Mouse (Mus musculus) kidney, postnatal 0 days (tissue): ENCODE results near the gene Prr19. TPM values are rescaled to one million over a fixed set of nuclear protein-coding genes. Genes with fewer than 3 reads are reported as not detected.

Experiments
- ATAC-seq: fragments of 200-750 bp; cut with Nextera tagmentation; replicated peaks from 2 replicates; pipeline ENCODE4 v1.8.0; 2017; ENCODE audit warnings: low read depth, moderate number of reproducible peaks, moderate TSS enrichment, moderate library complexity; ENCODE audit not compliant: low FRiP score
- DNase-seq: peaks from one replicate; pipeline ENCODE4 v3.0.0-alpha.2; 2016; ENCODE audit warnings: low spot score
- H3K27ac ChIP-seq: fragments of 300-500 bp; sonication (generic); 2 replicates; pipeline ENCODE4 v1.5.1; 2014; ENCODE audit warnings: mild to moderate bottlenecking
- H3K27me3 ChIP-seq: fragments of 300-500 bp; sonication (generic); 2 replicates; pipeline ENCODE4 v1.6.1; 2014; ENCODE audit warnings: low read length, mixed read lengths; ENCODE audit not compliant: insufficient read depth
- H3K36me3 ChIP-seq: fragments of 300-500 bp; sonication (generic); 2 replicates; pipeline ENCODE4 v1.6.1; 2014; ENCODE audit warnings: low read length, mixed read lengths; ENCODE audit not compliant: insufficient read depth
- H3K4me1 ChIP-seq: fragments of 300-500 bp; sonication (generic); replicated peaks from 2 replicates; pipeline ENCODE4 v1.6.1; 2014; ENCODE audit warnings: antibody characterized with exemption, low read length, mixed read lengths; ENCODE audit not compliant: insufficient read depth
- H3K4me2 ChIP-seq: fragments of 300-500 bp; sonication (generic); 2 replicates; pipeline ENCODE4 v1.6.1; 2014; ENCODE audit warnings: mild to moderate bottlenecking, low read length, moderate library complexity, mixed read lengths
- H3K4me3 ChIP-seq: fragments of 300-500 bp; sonication (generic); replicated peaks from 2 replicates; pipeline ENCODE4 v1.5.1; 2014; ENCODE audit warnings: low read depth, low read length
- H3K9ac ChIP-seq: fragments of 300-500 bp; sonication (generic); 2 replicates; pipeline ENCODE4 v1.6.1; 2014; ENCODE audit warnings: low read depth, low read length
- H3K9me3 ChIP-seq: fragments of 300-500 bp; sonication (generic); replicated peaks from 2 replicates; pipeline ENCODE4 v1.6.1; 2016; ENCODE audit warnings: low read length, inconsistent platforms, mixed read lengths
- CTCF ChIP-seq: IDR thresholded peaks from 2 replicates; pipeline ENCODE4 v1.5.1; 2016; ENCODE audit warnings: antibody characterized with exemption, low read depth, mild to moderate bottlenecking, moderate library complexity
- WGBS: fragments of 180-500 bp; shearing (Covaris S2); extraction: QIAGEN DNeasy Blood & Tissue Kit; methylation state at CpG from one replicate; pipeline ENCODE4 v1.1.7; 2014; 5-methylcytosine and 5-hydroxymethylcytosine counted together
- polyA plus RNA-seq: library from polyadenylated mRNA; unstranded; fragments of >200 nt; fragmentation: Nextera tagmentation; extraction: Ambion mirVana; gene quantifications from 2 replicates; pipeline ENCODE4 v1.2.1, GENCODE M21; 2015

The Prr19 gene
- polyA plus RNA-seq, 1 experiment from 2014 or later: 0.21 TPM

DNA sequence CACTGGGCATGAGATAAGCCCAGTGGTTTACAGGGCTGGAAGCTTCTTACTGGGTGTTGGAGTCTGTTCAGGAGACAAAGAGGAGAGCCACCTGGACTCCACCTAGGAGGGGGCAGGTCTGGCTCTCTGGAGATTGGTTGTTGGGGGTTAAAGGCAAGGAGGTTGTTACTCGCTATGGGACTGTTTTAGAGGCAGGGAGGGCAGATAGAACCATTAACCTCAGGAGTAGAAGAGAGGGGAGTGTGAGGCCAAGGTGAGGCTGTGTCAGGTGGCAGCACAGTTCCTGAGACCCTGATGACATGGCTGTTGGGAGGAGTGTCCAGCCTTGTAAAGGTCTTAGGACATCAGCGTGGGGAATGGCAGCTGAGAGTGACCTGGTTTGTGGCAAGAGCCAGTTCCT, 17.0 kb upstream of the Prr19 start:
- H3K4me1 ChIP-seq: peaks cover 35% of the 10 kb centered on the region
- no peak for TF ChIP-seq CTCF
- 0 out of 2 replicates have a peak overlapping the region, but pooled peaks have one; percentile 18 for H3K9ac ChIP-seq
- peaks cover 42% of the 10 kb centered on the region for H3K36me3 ChIP-seq
- DNase-seq: no peak
- H3K9me3 ChIP-seq: no peaks in the 10 kb centered on the region
- H3K27me3 ChIP-seq: no peaks in the 10 kb centered on the region
- 41% methylated on average over 2 of the region's 2 CpGs for WGBS
- peak overlapping the region; percentile 88 for H3K4me2 ChIP-seq
- ATAC-seq: no peak
- H3K4me3 ChIP-seq: no peak overlapping the region
- no peak overlapping the region for H3K27ac ChIP-seq

DNA sequence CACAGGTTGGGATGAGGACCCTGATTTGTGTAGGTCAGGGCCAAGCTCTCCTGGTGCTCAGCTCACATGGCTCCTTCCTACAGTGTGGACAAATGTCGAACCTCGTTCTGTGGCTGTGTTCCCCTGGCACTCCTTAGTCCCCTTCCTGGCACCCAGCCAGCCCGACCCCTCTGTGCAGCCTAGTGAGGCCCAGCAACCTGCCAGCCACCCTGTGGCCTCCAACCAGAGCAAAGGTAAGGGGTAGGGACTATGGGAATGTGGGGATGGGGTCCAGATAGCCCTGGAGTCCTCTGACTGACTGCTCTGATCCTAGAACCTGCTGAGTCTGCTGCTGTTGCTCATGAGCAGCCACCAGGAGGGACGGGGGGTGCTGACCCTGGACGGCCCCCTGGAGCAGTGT, 16.4 kb upstream of the Prr19 start:
- Histone ChIP-seq H3K4me2 (peak overlapping the region; percentile 88; the same call in 1 of the 2 replicates), H3K4me1 (peaks cover 32% of the 10 kb centered on the region), H3K9ac (no peak overlapping the region), H3K27ac (no peak overlapping the region), H3K9me3 (no peaks in the 10 kb centered on the region), H3K36me3 (peaks cover 47% of the 10 kb centered on the region), H3K27me3 (no peaks in the 10 kb centered on the region), H3K4me3 (no peak overlapping the region)
- TF ChIP-seq CTCF: no peak
- no peak for DNase-seq
- no peak for ATAC-seq
- 60% methylated on average over 5 of the region's 5 CpGs for WGBS

DNA sequence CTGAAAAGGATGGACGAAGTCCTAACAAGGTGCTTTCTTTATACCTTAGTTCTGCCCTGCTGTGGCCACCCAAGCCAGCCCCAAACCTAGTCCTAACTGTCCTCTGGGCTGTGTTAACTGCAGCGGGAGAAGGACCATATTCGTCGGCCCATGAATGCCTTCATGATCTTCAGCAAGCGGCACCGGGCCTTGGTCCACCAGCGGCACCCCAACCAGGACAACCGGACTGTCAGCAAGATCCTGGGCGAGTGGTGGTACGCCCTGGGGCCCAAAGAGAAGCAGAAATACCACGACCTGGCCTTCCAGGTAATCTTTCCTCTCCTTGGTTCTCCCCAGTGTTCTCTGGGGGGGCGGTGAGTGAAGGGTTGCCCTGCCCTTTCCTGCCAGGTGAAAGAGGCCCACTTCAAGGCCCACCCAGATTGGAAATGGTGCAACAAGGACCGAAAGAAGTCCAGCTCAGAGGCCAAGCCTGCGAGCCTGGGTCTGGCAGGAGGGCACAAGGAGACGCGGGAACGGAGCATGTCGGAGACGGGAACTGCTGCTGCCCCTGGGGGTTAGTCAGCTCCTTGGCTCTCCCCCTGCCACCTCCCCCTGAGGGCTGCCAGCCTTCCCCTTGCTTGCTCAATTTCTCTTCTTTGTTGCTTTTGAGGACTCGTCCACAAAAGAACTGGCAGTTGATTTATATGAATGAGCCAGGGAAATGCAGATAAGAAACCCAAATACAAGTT, 15.5 kb upstream of the Prr19 start:
- Histone ChIP-seq H3K27ac (no peak overlapping the region), H3K27me3 (no peaks in the 10 kb centered on the region), H3K9ac (no peak overlapping the region), H3K36me3 (peaks cover 54% of the 10 kb centered on the region), H3K4me2 (no peak overlapping the region), H3K9me3 (no peaks in the 10 kb centered on the region), H3K4me3 (no peak overlapping the region), H3K4me1 (peaks cover 23% of the 10 kb centered on the region)
- ATAC-seq (no peak), DNase-seq (no peak)
- 90% methylated on average over 20 of the region's 20 CpGs for WGBS
- no peak for TF ChIP-seq CTCF

DNA sequence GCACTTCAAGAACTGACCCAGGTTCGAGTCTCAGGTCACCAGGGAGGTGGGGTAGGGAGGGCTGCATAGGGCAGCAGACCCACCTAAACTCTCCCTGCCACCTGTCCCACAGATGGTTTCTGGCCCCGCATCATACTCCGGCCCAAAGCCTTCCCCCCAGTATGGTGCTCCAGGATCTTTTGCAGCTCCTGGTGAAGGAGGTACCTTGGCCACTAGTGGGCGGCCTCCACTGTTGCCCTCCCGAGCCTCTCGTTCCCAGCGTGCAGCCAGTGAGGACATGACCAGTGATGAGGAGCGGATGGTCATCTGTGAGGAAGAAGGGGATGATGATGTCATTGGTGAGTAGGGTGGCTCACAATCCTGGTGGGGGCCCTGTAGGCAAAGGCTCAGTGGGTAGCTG, 14.2 kb upstream of the Prr19 start:
- no peak overlapping the region for H3K27ac ChIP-seq
- peaks cover 15% of the 10 kb centered on the region for H3K4me1 ChIP-seq
- no peak overlapping the region for H3K4me3 ChIP-seq
- H3K9ac ChIP-seq: no peak overlapping the region
- no peaks in the 10 kb centered on the region for H3K27me3 ChIP-seq
- no peaks in the 10 kb centered on the region for H3K9me3 ChIP-seq
- peak; percentile 36; the same call in 1 of the 2 replicates for TF ChIP-seq CTCF
- no peak overlapping the region for H3K4me2 ChIP-seq
- ATAC-seq (no peak), DNase-seq (no peak)
- WGBS: 84% methylated on average over 8 of the region's 8 CpGs
- peaks cover 57% of the 10 kb centered on the region for H3K36me3 ChIP-seq

DNA sequence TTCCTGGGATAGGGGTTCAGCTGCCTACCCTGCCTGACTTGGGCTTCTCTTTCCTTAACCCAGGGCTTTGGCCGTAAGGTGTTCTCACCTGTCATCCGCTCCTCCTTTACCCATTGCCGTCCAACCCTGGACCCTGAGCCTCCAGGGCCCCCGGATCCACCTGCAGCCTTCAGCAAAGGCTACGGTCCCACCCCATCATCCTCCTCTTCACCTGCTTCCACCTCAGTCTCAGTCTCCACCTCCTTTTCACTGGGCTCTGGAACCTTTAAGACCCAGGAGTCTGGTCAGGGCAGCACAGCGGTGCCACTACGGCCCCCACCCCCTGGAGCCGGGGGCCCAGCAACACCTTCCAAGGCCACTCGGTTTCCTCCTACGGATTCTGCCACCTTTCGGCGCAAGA, 13.2 kb upstream of the Prr19 start:
- H3K4me3 ChIP-seq: no peak overlapping the region
- H3K9ac ChIP-seq: no peak overlapping the region
- H3K4me2 ChIP-seq: no peak overlapping the region
- peaks cover 67% of the 10 kb centered on the region for H3K36me3 ChIP-seq
- DNase-seq (no peak), ATAC-seq (no peak)
- H3K27ac ChIP-seq: no peak overlapping the region
- TF ChIP-seq CTCF: no peak
- peaks cover 15% of the 10 kb centered on the region for H3K4me1 ChIP-seq
- H3K9me3 ChIP-seq: no peaks in the 10 kb centered on the region
- WGBS: 85% methylated on average over 12 of the region's 12 CpGs
- no peaks in the 10 kb centered on the region for H3K27me3 ChIP-seq

DNA sequence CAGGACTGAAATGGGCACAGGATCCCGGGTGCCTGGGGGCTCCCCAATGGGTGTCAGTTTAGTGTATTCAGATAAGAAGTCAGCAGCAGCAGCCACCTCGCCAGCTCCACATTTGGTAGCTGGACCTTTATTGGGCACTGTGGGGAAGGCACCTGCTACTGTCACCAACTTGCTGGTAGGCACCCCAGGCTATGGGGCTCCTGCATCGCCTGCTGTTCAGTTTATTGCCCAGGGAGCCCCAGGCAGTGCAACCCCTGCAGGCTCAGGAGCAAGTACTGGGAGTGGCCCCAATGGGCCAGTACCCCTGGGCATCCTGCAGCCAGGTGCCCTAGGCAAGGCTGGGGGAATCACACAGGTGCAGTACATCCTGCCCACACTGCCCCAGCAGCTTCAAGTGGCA, 12.5 kb upstream of the Prr19 start:
- TF ChIP-seq CTCF: no peak
- DNase-seq (no peak), ATAC-seq (no peak)
- no peak overlapping the region for H3K27ac ChIP-seq
- no peaks in the 10 kb centered on the region for H3K27me3 ChIP-seq
- no peaks in the 10 kb centered on the region for H3K9me3 ChIP-seq
- peaks cover 74% of the 10 kb centered on the region for H3K36me3 ChIP-seq
- no peak overlapping the region for H3K4me3 ChIP-seq
- H3K4me1 ChIP-seq: peaks cover 12% of the 10 kb centered on the region
- 93% methylated on average over 3 of the region's 3 CpGs for WGBS
- no peak overlapping the region for H3K9ac ChIP-seq
- H3K4me2 ChIP-seq: no peak overlapping the region
